Mouse (Mus musculus) liver, embryonic 16.5 days (tissue): ENCODE measurements around the gene Lemd2. TPM values are rescaled to one million over a fixed set of nuclear protein-coding genes. Genes with fewer than 3 reads are reported as not detected.

Experiments used
- ATAC-seq: fragments of 200-750 bp; cut with Nextera tagmentation; 2 replicates; pipeline ENCODE4 v1.8.0; 2017; ENCODE audit warnings: low read depth, mild to moderate bottlenecking, moderate number of reproducible peaks, moderate library complexity
- H3K27ac ChIP-seq: fragments of 300-500 bp; sonication (generic); 2 replicates; pipeline ENCODE4 v1.5.1; 2014; ENCODE audit warnings: mild to moderate bottlenecking, low read length
- H3K27me3 ChIP-seq: fragments of 300-500 bp; sonication (generic); 2 replicates; pipeline ENCODE4 v1.6.1; 2014; ENCODE audit warnings: low read depth, low read length, mixed read lengths; ENCODE audit not compliant: control insufficient read depth, insufficient read depth
- H3K36me3 ChIP-seq: fragments of 300-500 bp; sonication (generic); 2 replicates; pipeline ENCODE4 v1.6.1; 2014; ENCODE audit warnings: mild to moderate bottlenecking; ENCODE audit not compliant: control insufficient read depth, insufficient read depth
- H3K4me1 ChIP-seq: fragments of 300-500 bp; sonication (generic); 2 replicates; pipeline ENCODE4 v1.6.1; 2014; ENCODE audit warnings: low read depth, low read length, mixed read lengths; ENCODE audit not compliant: control insufficient read depth
- H3K4me2 ChIP-seq: fragments of 300-500 bp; sonication (generic); 2 replicates; pipeline ENCODE4 v1.6.1; 2014; ENCODE audit warnings: low read depth, low read length, mixed read lengths
- H3K4me3 ChIP-seq: fragments of 300-500 bp; sonication (generic); 2 replicates; pipeline ENCODE4 v1.5.1; 2014; ENCODE audit warnings: low read depth, mild to moderate bottlenecking, low read length
- H3K9ac ChIP-seq: fragments of 300-500 bp; sonication (generic); 2 replicates; pipeline ENCODE4 v1.6.1; 2014; ENCODE audit warnings: low read depth, low read length
- H3K9me3 ChIP-seq: fragments of 300-500 bp; sonication (generic); replicated peaks from 2 replicates; pipeline ENCODE4 v1.6.1; 2016; ENCODE audit warnings: low read length; ENCODE audit not compliant: control insufficient read depth
- WGBS: fragments of 180-500 bp; shearing (Covaris S2); extraction: QIAGEN DNeasy Blood & Tissue Kit; methylation state at CpG from one replicate; pipeline ENCODE4 v1.1.7; 2014; ENCODE audit not compliant: insufficient replicate concordance; 5-methylcytosine and 5-hydroxymethylcytosine counted together
- polyA plus RNA-seq: library from polyadenylated mRNA; unstranded; fragments of >200 nt; fragmentation: Nextera tagmentation; extraction: Ambion mirVana; gene quantifications from 2 replicates; pipeline ENCODE4 v1.2.1, GENCODE M21; 2015

Gene Lemd2
- polyA plus RNA-seq, 1 experiment from 2014 or later, result 2.2 TPM

- Histone ChIP-seq H3K27ac (no peak overlapping the region), H3K27me3 (no peaks in the 10 kb centered on the region), H3K36me3 (peaks cover 30% of the 10 kb centered on the region), H3K9me3 (no peaks in the 10 kb centered on the region), H3K4me3 (no peak overlapping the region), H3K4me1 (peaks cover 32% of the 10 kb centered on the region), H3K9ac (no peak overlapping the region), H3K4me2 (no peak overlapping the region)
- ATAC-seq, result no peak
- WGBS, result 89% methylated on average over 9 of the region's 9 CpGs
Measured at GRCm38 (mm10) chr17:27199205-27199604, 5.1 kb downstream of the Lemd2 start.

GRCm38 (mm10) chr17:27196206-27196605, 8.1 kb downstream of the Lemd2 start:
- no peak overlapping the region for H3K9ac ChIP-seq
- H3K27me3 ChIP-seq, result no peaks in the 10 kb centered on the region
- peaks cover 26% of the 10 kb centered on the region for H3K4me1 ChIP-seq
- no peak for ATAC-seq
- peaks cover 38% of the 10 kb centered on the region for H3K36me3 ChIP-seq
- H3K4me3 ChIP-seq, result no peak overlapping the region
- no peaks in the 10 kb centered on the region for H3K9me3 ChIP-seq
- 81% methylated on average over 9 of the region's 9 CpGs for WGBS
- no peak overlapping the region for H3K4me2 ChIP-seq
- no peak overlapping the region for H3K27ac ChIP-seq

- 0 out of 2 replicates have a peak overlapping the region, but pooled peaks have one; percentile 9 for H3K4me3 ChIP-seq
- ATAC-seq, result peak; percentile 90
- peaks cover 21% of the 10 kb centered on the region for H3K4me1 ChIP-seq
- no peaks in the 10 kb centered on the region for H3K9me3 ChIP-seq
- H3K4me2 ChIP-seq, result peak overlapping the region; percentile 42
- peak overlapping the region; percentile 79 for H3K27ac ChIP-seq
- H3K27me3 ChIP-seq, result no peaks in the 10 kb centered on the region
- H3K9ac ChIP-seq, result peak overlapping the region; percentile 24
- H3K36me3 ChIP-seq, result peaks cover 27% of the 10 kb centered on the region
- 62% methylated on average over 20 of the region's 20 CpGs for WGBS
Measured at GRCm38 (mm10) chr17:27194258-27195185, 9.7 kb downstream of the Lemd2 start.

- peaks cover 18% of the 10 kb centered on the region for H3K36me3 ChIP-seq
- no peak overlapping the region for H3K27ac ChIP-seq
- H3K9ac ChIP-seq, result no peak overlapping the region
- no peak overlapping the region for H3K4me3 ChIP-seq
- 76% methylated on average over 5 of the region's 5 CpGs for WGBS
- no peak overlapping the region for H3K4me2 ChIP-seq
- ATAC-seq, result no peak
- peaks cover 21% of the 10 kb centered on the region for H3K4me1 ChIP-seq
- no peaks in the 10 kb centered on the region for H3K27me3 ChIP-seq
- no peaks in the 10 kb centered on the region for H3K9me3 ChIP-seq
Measured at GRCm38 (mm10) chr17:27191804-27192203, 12.5 kb downstream of the Lemd2 start.

GRCm38 (mm10) chr17:27191189-27191588, 13.1 kb downstream of the Lemd2 start:
- no peak overlapping the region for H3K9ac ChIP-seq
- H3K27me3 ChIP-seq, result no peaks in the 10 kb centered on the region
- H3K9me3 ChIP-seq, result no peaks in the 10 kb centered on the region
- no peak overlapping the region for H3K27ac ChIP-seq
- H3K36me3 ChIP-seq, result peaks cover 18% of the 10 kb centered on the region
- peaks cover 21% of the 10 kb centered on the region for H3K4me1 ChIP-seq
- H3K4me3 ChIP-seq, result no peak overlapping the region
- WGBS, result 73% methylated on average over 6 of the region's 6 CpGs
- H3K4me2 ChIP-seq, result no peak overlapping the region
- ATAC-seq, result no peak

GRCm38 (mm10) chr17:27189640-27190216, 14.5 kb downstream of the Lemd2 start:
- peak; percentile 57 for ATAC-seq
- Histone ChIP-seq H3K27ac (no peak overlapping the region), H3K27me3 (no peaks in the 10 kb centered on the region), H3K4me2 (no peak overlapping the region), H3K4me3 (no peak overlapping the region), H3K9me3 (no peaks in the 10 kb centered on the region), H3K4me1 (peaks cover 9% of the 10 kb centered on the region), H3K36me3 (peaks cover 12% of the 10 kb centered on the region), H3K9ac (no peak overlapping the region)
- 41% methylated on average over 10 of the region's 10 CpGs for WGBS

- Histone ChIP-seq H3K27me3 (no peaks in the 10 kb centered on the region), H3K9ac (no peak overlapping the region), H3K4me3 (no peak overlapping the region), H3K27ac (no peak overlapping the region), H3K36me3 (peaks cover 11% of the 10 kb centered on the region), H3K9me3 (no peaks in the 10 kb centered on the region), H3K4me1 (peaks cover 2% of the 10 kb centered on the region), H3K4me2 (no peak overlapping the region)
- 78% methylated on average over 9 of the region's 9 CpGs for WGBS
- ATAC-seq, result no peak
Measured at GRCm38 (mm10) chr17:27188883-27189282, 15.4 kb downstream of the Lemd2 start.

GRCm38 (mm10) chr17:27187059-27187458, 17.2 kb downstream of the Lemd2 start:
- H3K4me2 ChIP-seq, result no peak overlapping the region
- H3K27me3 ChIP-seq, result no peaks in the 10 kb centered on the region
- peaks cover 13% of the 10 kb centered on the region for H3K4me1 ChIP-seq
- ATAC-seq, result no peak
- H3K36me3 ChIP-seq, result peaks cover 7% of the 10 kb centered on the region
- no peak overlapping the region for H3K4me3 ChIP-seq
- H3K9ac ChIP-seq, result no peak overlapping the region
- H3K27ac ChIP-seq, result no peak overlapping the region
- no peaks in the 10 kb centered on the region for H3K9me3 ChIP-seq
- 57% methylated on average over 5 of the region's 5 CpGs for WGBS

GRCm38 (mm10) chr17:27186068-27186467, 18.2 kb downstream of the Lemd2 start:
- Histone ChIP-seq H3K27ac (no peak overlapping the region), H3K9ac (no peak overlapping the region), H3K36me3 (peaks cover under 1% of the 10 kb centered on the region; the same call in 1 of the 2 replicates), H3K9me3 (no peaks in the 10 kb centered on the region), H3K4me1 (peaks cover 13% of the 10 kb centered on the region), H3K4me2 (no peak overlapping the region), H3K27me3 (no peaks in the 10 kb centered on the region), H3K4me3 (no peak overlapping the region)
- 73% methylated on average over 3 of the region's 3 CpGs for WGBS
- ATAC-seq, result no peak
